Mouse (Mus musculus) kidney, adult 2 months (tissue): ENCODE data around the gene Isoc2b.

ENCODE experiments used
- CTCF ChIP-seq: fragments of 200-500 bp; conservative IDR thresholded peaks from 2 replicates; pipeline ENCODE4 v1.5.1; 2011; ENCODE audit warnings: low read depth, mild to moderate bottlenecking, control low read depth, low read length, moderate library complexity, mixed read lengths; ENCODE audit not compliant: insufficient read depth, insufficient read length
- POLR2A ChIP-seq: fragments of 200-500 bp; IDR thresholded peaks from one replicate; pipeline ENCODE4 v1.6.1; 2011; ENCODE audit warnings: low read depth, low read length, control low read depth

DNA sequence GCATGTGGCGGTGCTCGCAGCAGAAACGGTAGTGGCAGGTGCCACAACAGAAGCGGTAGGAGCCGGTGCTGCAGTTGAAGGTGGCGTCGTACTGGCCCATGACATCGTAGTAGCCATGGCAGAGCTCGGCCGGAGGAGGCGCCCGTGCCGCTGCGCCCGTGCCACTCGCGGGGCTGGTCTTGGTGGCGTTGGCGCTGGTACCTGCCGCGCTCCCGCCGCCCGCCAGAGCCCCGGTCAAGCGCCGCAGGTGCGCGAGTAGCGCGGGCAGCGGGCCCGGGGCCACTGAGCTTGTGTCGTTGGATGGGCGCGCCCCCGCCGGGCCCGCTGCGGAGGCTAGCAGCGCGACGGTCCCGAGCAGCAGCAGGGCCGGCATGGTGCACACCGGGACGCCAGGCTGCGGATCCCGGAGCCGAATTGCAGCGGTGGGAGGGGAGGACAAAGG, 33.7 kb downstream of the Isoc2b start:
- TF ChIP-seq CTCF: peak; percentile 66
- TF ChIP-seq POLR2A: no peak
